Mouse (Mus musculus): ENCODE results near the gene Pip4k2c.
A peak's percentile ranks its signal among the peaks of the same experiment; 100 is the strongest.
"Not testable (repeated sequence)": the region's sequence is repeated elsewhere in the genome, so short reads cannot be mapped to it uniquely, and the experiment has no call there.

The Pip4k2c gene

GRCm38 (mm10) chr10:127209928-127210570 is 1.3 kb downstream of the Pip4k2c start:
- DNase-seq (ENCODE audit: extremely low spot score): no peak

GRCm38 (mm10) chr10:127208921-127209320 is 2.5 kb downstream of the Pip4k2c start:
- DNase-seq (ENCODE audit: extremely low spot score): no peak

DNA sequence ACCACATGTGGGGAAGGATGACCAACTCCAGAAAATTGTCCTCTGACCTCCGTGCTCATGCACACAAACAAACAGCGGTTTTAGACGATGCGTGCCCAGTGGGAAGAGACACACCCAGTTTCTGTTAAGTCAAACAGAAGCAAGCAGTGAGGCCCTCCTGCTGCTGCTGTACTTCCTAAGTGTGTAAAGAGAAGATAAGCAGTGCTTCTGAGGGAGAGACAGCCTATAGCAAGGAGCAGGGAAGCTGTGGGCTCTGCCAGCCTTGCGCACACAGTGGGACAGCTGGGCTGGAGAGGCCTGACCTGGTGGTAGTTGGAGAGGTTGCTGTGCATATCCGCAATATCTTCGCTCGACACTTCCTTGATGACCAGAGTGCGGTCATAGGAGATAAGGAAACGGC is 6.0 kb downstream of the Pip4k2c start:
- no peak for DNase-seq (ENCODE audit: extremely low spot score)

GRCm38 (mm10) chr10:127204589-127204988 is 6.8 kb downstream of the Pip4k2c start:
- DNase-seq (ENCODE audit: extremely low spot score): no peak

GRCm38 (mm10) chr10:127203106-127203505 is 8.3 kb downstream of the Pip4k2c start:
- no peak for DNase-seq (ENCODE audit: extremely low spot score)

DNA sequence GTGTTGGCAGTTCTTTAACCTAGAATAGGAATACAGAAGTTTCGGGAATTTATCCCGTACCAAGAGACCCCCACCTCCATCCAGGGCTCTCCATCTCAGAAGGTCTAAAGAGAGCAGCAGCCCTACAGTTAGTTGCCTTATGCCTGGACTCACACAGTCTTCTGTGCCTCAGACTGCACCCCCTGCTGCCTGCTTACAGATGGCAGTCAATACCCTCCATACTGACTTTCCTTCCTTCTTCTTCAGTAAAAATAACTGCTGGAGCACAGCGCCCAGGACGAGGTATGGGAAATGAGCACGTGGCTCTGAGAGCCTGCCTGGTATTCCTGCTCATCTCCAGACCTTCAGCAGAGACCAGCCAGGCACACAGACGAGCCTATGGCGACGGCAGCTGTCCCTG is 11.1 kb downstream of the Pip4k2c start:
- DNase-seq (ENCODE audit: extremely low spot score): no peak

DNA sequence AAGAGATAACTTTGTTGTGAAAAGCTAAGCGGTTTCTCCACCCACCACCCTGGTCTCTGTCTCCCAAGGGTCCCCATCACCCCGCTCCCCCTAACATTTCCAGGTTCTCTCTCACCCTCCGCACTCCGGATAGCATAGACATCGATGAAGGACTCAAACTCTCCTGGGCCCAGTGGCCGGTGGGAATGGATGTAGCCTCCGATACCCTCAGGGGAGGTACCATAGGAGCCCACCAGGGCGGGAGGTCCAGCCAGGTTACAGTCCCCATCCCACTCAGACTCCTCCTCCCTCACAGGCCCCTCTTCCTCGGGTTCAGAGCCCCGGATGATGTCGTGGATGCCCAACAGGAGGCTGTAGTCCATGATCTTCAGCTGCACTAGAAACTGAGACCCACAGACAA is 11.9 kb downstream of the Pip4k2c start:
- DNase-seq (ENCODE audit: extremely low spot score): no peak

DNA sequence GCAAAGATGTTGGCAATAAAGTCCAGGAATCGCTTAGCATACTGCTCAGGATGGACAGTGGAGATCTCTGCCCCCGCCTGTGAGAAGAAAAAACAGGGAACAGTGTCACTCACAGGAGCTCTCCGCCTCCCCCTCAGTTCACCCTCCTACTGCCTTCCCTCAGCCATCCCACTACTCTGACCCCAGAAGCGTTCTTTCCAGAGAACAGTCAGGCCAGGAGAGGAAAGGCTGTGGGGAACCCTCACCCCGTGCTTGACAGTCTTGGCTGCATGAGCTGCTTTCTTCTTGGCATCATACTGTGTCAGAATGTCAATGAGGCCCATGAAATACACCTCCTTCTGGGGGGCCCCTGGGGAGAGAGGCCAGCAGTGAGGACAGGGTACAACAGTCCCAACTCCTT is 12.3 kb downstream of the Pip4k2c start:
- DNase-seq (ENCODE audit: extremely low spot score): no peak

GRCm38 (mm10) chr10:127198492-127198891 is 12.9 kb downstream of the Pip4k2c start:
- no peak for DNase-seq (ENCODE audit: extremely low spot score)

GRCm38 (mm10) chr10:127197505-127198110 is 13.8 kb downstream of the Pip4k2c start:
- no peak for DNase-seq (ENCODE audit: extremely low spot score)

GRCm38 (mm10) chr10:127197104-127197503 is 14.3 kb downstream of the Pip4k2c start:
- DNase-seq (ENCODE audit: extremely low spot score): no peak

DNA sequence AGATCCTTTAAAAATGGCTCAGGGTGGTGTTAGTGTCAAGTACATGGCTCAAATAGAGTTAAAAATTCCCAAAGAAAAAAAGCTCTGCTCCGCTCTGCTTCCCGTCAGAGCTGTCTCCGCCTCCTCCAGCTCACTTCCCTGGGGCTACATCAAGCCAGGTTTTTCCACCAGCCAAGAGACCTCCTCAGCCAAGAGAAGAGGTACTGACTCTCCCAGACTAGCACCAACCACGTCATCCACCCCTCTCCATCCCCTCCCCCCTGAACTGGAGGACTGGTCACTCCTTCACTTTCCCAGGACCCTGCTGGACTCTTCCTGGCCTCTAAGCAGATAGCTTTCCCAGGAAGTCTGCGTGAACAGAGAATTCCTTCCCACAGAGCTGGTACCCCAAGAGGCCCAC is 15.0 kb downstream of the Pip4k2c start:
- peak; percentile 73 for DNase-seq (ENCODE audit: extremely low spot score)

DNA sequence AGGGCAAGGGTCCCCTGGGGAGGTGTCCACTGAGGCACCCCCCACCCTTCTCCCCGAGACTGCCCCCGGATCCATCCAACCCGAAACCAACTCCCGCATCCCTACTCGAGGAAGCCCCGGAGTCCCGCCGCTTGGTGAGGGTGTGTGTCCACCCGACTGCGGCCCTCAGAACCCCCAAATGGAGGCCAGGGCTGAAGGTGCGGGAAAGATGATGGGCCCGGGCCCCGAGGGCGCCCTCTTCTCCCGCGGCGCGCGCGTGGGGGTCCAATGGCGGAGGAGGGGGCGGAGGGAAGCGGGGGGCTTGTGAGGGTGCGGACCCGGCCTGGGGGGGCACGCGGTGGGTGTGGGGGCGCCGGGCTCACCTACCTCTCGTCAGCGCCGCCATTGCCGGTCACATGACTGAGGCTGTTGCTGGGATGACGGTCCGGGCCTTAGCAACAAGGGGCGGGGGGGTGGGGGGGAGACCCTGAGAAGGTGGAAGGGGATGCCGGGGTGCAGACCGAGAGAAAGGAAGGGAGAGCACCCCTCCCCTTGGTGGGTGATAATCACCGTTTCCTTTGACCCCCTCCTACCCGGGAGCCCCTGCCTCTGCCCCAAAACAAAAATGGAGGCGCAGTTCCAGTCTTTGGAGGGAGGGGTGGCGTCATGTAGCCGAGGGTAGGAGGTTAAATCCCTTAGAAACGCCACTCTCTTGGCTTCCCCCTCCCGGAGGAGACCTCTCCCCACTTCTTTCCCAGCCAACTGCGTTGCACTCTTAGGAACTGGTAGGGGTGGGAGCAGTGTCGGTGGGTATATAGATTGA is 15.9 kb downstream of the Pip4k2c start, which contains the start of gene Dtx3:
Gene Dtx3, minus strand, starts transcription at position 401 of the 802 bp plus-strand sequence.
- DNase-seq (ENCODE audit: extremely low spot score): peak; percentile 72

GRCm38 (mm10) chr10:127194428-127195327 is 16.7 kb downstream of the Pip4k2c start:
- DNase-seq (ENCODE audit: extremely low spot score): peak; percentile 65

- no peak for DNase-seq (ENCODE audit: extremely low spot score)
These were observed 18.4 kb downstream of the Pip4k2c start for GRCm38 (mm10) chr10:127193011-127193410.

DNA sequence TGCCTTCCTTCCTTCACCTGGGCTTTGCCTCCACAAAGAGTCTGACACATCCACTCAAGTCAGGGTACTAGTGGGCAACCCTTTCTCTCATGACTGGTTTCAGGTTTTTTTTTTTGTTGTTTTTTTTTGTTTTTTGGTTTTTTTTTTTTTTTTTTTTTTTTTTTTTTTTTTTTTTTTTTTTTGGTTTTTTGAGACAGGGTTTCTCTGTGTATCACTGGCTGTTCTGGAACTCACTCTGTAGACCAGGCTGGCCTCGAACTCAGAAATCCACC is 19.4 kb downstream of the Pip4k2c start:
- not testable (repeated sequence) for DNase-seq (ENCODE audit: extremely low spot score)

DNA sequence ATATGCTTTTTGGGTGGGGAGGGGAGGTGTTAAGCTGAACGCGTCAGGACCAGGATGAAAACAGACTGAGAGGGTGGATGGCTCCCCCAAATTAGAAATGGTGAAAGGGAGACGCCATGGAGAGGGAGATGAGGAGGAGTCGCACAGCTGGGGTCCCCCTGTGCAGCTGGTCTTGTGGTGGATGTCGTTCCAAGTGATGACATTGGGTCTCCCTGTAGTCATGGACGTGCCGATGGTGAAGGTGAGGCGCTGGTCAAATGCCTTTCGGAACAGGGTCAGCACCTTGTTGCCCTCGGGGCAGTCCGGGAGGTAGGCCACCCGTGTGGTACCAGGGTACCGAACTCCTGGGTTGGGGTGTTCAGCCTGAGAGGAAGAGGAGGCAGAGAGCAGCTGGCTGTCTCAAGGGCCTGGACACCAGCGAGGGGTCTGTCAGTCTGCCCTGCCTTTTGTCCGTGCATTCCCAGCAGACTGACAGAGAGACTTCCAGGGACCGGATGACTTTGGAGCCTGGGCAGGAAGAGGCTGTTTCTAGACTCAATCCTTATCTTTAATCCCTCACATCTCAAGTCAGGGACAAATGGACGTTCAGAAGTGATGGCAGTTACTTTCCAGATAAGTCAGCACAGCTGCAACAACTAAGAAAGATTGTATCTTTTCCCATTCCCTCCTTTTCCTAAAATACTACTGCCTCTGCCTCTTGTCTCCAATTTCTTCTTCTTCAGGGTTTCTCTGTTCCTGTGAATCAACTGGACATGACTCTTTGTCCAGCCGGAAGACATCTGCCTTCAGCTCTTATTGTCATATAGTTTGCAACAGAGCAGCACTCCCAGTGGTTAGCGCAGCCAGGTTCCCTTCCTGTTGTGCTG is 20.0 kb downstream of the Pip4k2c start:
- no peak for DNase-seq (ENCODE audit: extremely low spot score)

DNA sequence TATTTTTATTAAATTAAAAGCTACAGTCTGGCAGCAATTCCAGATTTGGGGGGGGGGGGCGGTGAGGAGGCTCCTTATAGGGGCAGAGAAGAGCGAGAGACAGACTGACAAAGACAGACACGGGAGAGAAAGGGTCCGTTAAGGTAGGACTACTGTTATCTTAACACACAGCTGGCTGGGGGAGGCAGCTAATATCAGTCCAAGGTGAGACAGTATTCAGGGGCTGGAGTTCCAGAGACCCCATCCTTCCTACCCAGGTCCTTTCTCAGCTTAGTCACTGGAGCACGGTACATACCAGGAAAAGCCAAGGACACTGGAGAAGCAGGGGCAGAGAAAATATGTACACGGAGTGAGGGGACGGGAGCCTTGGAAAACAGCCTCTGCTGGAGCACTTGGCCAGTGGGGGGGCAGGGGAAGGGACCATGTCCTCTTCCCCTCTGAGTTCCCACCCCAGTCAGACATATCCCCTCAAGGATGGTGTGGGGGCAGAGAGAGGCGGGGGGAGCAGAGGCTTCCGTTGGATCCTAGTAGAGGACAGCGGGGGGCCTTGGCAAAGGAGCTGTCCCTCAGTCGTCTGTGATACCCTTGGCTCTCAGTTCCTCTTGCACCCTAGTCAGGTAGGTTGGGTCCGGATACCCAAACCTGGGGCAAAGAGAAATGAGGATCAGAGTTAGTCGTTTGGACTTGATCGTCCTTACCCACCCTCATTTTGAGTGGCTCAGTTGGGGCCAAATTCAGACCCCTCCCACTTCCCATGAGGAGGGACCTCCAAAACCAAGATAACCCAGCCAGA is 20.8 kb downstream of the Pip4k2c start:
- no peak for DNase-seq (ENCODE audit: extremely low spot score)

- DNase-seq (ENCODE audit: extremely low spot score): peak; percentile 85
These were observed 21.6 kb downstream of the Pip4k2c start, which contains the start of gene Arhgef25 for GRCm38 (mm10) chr10:127189651-127190381. Arhgef25 (minus strand) TSS chr10:127190083.

Measured in embryo, embryonic 9.5 days (tissue).